Mouse (Mus musculus) embryonic facial prominence, embryonic 14.5 days (tissue): Measurements from ENCODE around the gene Malsu1. TPM values are rescaled to one million over a fixed set of nuclear protein-coding genes. Genes with fewer than 3 reads are reported as not detected.

Experiments used
- ATAC-seq: fragments of 200-750 bp; cut with Nextera tagmentation; 2 replicates; pipeline ENCODE4 v1.8.0; 2017; ENCODE audit warnings: low read depth, moderate number of reproducible peaks, moderate TSS enrichment
- DNase-seq: peaks from one replicate; pipeline ENCODE4 v3.0.0-alpha.2; 2015; ENCODE audit warnings: low spot score
- H3K27ac ChIP-seq: fragments of 300-500 bp; sonication (generic); replicated peaks from 2 replicates; pipeline ENCODE4 v1.5.1; 2014; ENCODE audit warnings: low read depth, mild to moderate bottlenecking, low read length, moderate library complexity
- H3K27me3 ChIP-seq: fragments of 300-500 bp; sonication (generic); replicated peaks from 2 replicates; pipeline ENCODE4 v1.6.1; 2014; ENCODE audit warnings: low read length; ENCODE audit not compliant: control insufficient read depth, insufficient read depth
- H3K36me3 ChIP-seq: fragments of 300-500 bp; sonication (generic); 2 replicates; pipeline ENCODE4 v1.6.1; 2014; ENCODE audit warnings: low read length, mixed read lengths; ENCODE audit not compliant: control insufficient read depth, insufficient read depth
- H3K4me1 ChIP-seq: fragments of 300-500 bp; sonication (generic); 2 replicates; pipeline ENCODE4 v1.6.1; 2014; ENCODE audit warnings: antibody characterized with exemption, low read length; ENCODE audit not compliant: control insufficient read depth, insufficient read depth
- H3K4me2 ChIP-seq: fragments of 300-500 bp; sonication (generic); 2 replicates; pipeline ENCODE4 v1.6.1; 2014; ENCODE audit warnings: low read depth, mild to moderate bottlenecking, low read length, moderate library complexity, mixed read lengths
- H3K4me3 ChIP-seq: fragments of 300-500 bp; sonication (generic); 2 replicates; pipeline ENCODE4 v1.5.1; 2014; ENCODE audit warnings: low read depth, mild to moderate bottlenecking, low read length
- H3K9ac ChIP-seq: fragments of 300-500 bp; sonication (generic); 2 replicates; pipeline ENCODE4 v1.6.1; 2014; ENCODE audit warnings: low read depth, mild to moderate bottlenecking, low read length, moderate library complexity, mixed read lengths
- H3K9me3 ChIP-seq: fragments of 300-500 bp; sonication (generic); 2 replicates; pipeline ENCODE4 v1.6.1; 2016; ENCODE audit warnings: low read length; ENCODE audit not compliant: control insufficient read depth
- WGBS: fragments of 180-500 bp; shearing (Covaris S2); extraction: QIAGEN DNeasy Blood & Tissue Kit; methylation state at CpG from one replicate; pipeline ENCODE4 v1.1.7; 2014; 5-methylcytosine and 5-hydroxymethylcytosine counted together
- polyA plus RNA-seq: library from polyadenylated mRNA; unstranded; fragments of >200 nt; fragmentation: Nextera tagmentation; extraction: Ambion mirVana; gene quantifications from 2 replicates; pipeline ENCODE4 v1.2.1, GENCODE M21; 2014

Gene Malsu1
- polyA plus RNA-seq, 1 experiment from 2014 or later: 72.1 TPM

GRCm38 (mm10) chr6:49115550-49115949 is 42.0 kb downstream of the Malsu1 start:
- ATAC-seq: no peak
- no peaks in the 10 kb centered on the region for H3K4me1 ChIP-seq
- WGBS: 71% methylated on average over 5 of the region's 5 CpGs
- H3K9ac ChIP-seq: no peak overlapping the region
- no peak overlapping the region for H3K4me3 ChIP-seq
- H3K36me3 ChIP-seq: peaks cover 46% of the 10 kb centered on the region
- H3K27ac ChIP-seq: no peak overlapping the region
- no peak for DNase-seq
- H3K27me3 ChIP-seq: no peaks in the 10 kb centered on the region
- H3K4me2 ChIP-seq: no peak overlapping the region
- no peaks in the 10 kb centered on the region for H3K9me3 ChIP-seq

- Histone ChIP-seq H3K4me2 (no peak overlapping the region), H3K27me3 (no peaks in the 10 kb centered on the region), H3K27ac (no peak overlapping the region), H3K9me3 (no peaks in the 10 kb centered on the region), H3K36me3 (peaks cover 39% of the 10 kb centered on the region), H3K9ac (no peak overlapping the region), H3K4me3 (no peak overlapping the region), H3K4me1 (no peaks in the 10 kb centered on the region)
- WGBS: 88% methylated on average over 8 of the region's 8 CpGs
- no peak for ATAC-seq
- DNase-seq: no peak
Observed at GRCm38 (mm10) chr6:49116241-49116640, 42.6 kb downstream of the Malsu1 start.

GRCm38 (mm10) chr6:49118446-49118845 is 44.9 kb downstream of the Malsu1 start:
- Histone ChIP-seq H3K4me1 (no peaks in the 10 kb centered on the region), H3K36me3 (peaks cover 46% of the 10 kb centered on the region), H3K4me2 (no peak overlapping the region), H3K4me3 (no peak overlapping the region), H3K27ac (no peak overlapping the region), H3K9ac (no peak overlapping the region), H3K27me3 (no peaks in the 10 kb centered on the region), H3K9me3 (no peaks in the 10 kb centered on the region)
- DNase-seq (no peak), ATAC-seq (no peak)
- WGBS: 75% methylated on average over 8 of the region's 8 CpGs

DNA sequence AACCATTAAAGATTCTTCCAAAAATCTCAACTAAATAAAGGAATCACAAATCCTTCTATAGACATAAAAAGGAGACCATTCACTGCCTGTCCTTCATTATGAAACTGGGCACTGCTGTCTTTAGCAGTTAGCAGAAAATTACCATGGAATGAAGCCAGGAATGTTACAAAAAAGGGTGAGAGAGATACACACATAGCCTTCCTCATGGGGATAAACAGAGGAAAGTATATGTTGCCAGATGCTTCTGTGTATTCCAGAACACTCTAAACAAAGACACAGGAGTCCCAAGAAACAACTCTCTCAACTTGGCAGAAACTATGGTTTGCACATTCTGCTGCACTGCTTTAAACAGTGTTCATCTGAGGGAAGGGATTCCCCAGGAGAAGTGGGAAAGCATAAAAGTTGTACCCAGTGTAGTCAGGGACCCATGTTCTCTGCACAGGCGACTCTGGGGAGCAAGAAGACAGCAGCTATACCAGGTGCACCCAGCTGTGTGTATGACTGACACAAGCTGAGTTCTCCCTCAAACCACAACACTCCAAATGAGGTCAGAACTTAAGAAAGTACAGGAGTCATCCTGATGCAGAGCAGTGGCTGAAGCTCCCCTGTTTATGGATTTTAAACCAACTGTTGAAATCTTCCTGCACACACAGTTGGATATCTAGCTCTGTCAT is 46.0 kb downstream of the Malsu1 start:
- 94% methylated on average over 1 of the region's 1 CpGs for WGBS
- Histone ChIP-seq H3K4me2 (no peak overlapping the region), H3K9me3 (no peaks in the 10 kb centered on the region), H3K27ac (no peak overlapping the region), H3K9ac (no peak overlapping the region), H3K27me3 (no peaks in the 10 kb centered on the region), H3K4me1 (no peaks in the 10 kb centered on the region), H3K36me3 (peaks cover 36% of the 10 kb centered on the region), H3K4me3 (no peak overlapping the region)
- no peak for DNase-seq
- ATAC-seq: no peak

- Histone ChIP-seq H3K36me3 (peaks cover 32% of the 10 kb centered on the region), H3K9ac (no peak overlapping the region), H3K27me3 (no peaks in the 10 kb centered on the region), H3K4me1 (no peaks in the 10 kb centered on the region), H3K4me2 (no peak overlapping the region), H3K27ac (no peak overlapping the region), H3K4me3 (no peak overlapping the region), H3K9me3 (no peaks in the 10 kb centered on the region)
- DNase-seq (no peak), ATAC-seq (no peak)
- 93% methylated on average over 3 of the region's 3 CpGs for WGBS
Observed at GRCm38 (mm10) chr6:49120370-49120769, 46.8 kb downstream of the Malsu1 start.

DNA sequence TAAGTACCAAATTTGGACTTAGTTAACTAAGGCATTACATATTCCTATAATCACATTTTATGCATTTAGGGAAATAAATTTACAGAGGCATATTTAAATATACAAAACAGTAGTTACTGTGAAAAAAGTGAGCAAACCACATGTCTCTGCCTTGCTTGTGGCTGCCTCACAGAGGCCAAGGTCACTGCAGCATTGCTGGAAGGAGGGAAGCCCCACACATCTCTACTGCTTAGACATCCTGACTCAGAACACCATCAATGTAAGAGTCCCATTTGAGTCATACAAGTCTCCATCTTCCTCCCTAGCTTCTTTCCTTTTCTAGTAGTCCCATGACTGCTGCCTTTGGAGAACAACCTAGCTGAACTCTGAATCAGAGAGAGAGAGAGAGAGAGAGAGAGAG is 56.7 kb downstream of the Malsu1 start:
- no peak overlapping the region for H3K4me2 ChIP-seq
- H3K9ac ChIP-seq: no peak overlapping the region
- H3K27ac ChIP-seq: no peak overlapping the region
- H3K4me3 ChIP-seq: no peak overlapping the region
- DNase-seq (no peak), ATAC-seq (no peak)
- H3K27me3 ChIP-seq: no peaks in the 10 kb centered on the region
- no peaks in the 10 kb centered on the region for H3K9me3 ChIP-seq
- H3K36me3 ChIP-seq: peaks cover 32% of the 10 kb centered on the region; the same call in 1 of the 2 replicates
- no peaks in the 10 kb centered on the region for H3K4me1 ChIP-seq

- DNase-seq (no peak), ATAC-seq (no peak)
- Histone ChIP-seq H3K27ac (no peak overlapping the region), H3K27me3 (no peaks in the 10 kb centered on the region), H3K4me2 (no peak overlapping the region), H3K9ac (no peak overlapping the region), H3K4me3 (no peak overlapping the region), H3K4me1 (no peaks in the 10 kb centered on the region), H3K9me3 (no peaks in the 10 kb centered on the region), H3K36me3 (peaks cover 24% of the 10 kb centered on the region; the same call in 1 of the 2 replicates)
- WGBS: 82% methylated on average over 9 of the region's 9 CpGs
Observed at GRCm38 (mm10) chr6:49131855-49132254, 58.3 kb downstream of the Malsu1 start.

- Histone ChIP-seq H3K36me3 (peaks cover 24% of the 10 kb centered on the region; the same call in 1 of the 2 replicates), H3K27me3 (no peaks in the 10 kb centered on the region), H3K27ac (no peak overlapping the region), H3K4me2 (no peak overlapping the region), H3K9ac (no peak overlapping the region), H3K4me3 (no peak overlapping the region), H3K4me1 (no peaks in the 10 kb centered on the region), H3K9me3 (no peaks in the 10 kb centered on the region)
- DNase-seq (no peak), ATAC-seq (no peak)
- 58% methylated on average over 6 of the region's 6 CpGs for WGBS
Observed at GRCm38 (mm10) chr6:49132352-49133090, 58.9 kb downstream of the Malsu1 start.
